Mouse (Mus musculus): ENCODE results near the gene Plgrkt. TPM values are rescaled to one million over a fixed set of nuclear protein-coding genes. Genes with fewer than 3 reads are reported as not detected.

The Plgrkt gene
- total and polyA plus RNA-seq, 2 experiments from 2014 or later = 53.5 to 55.6 TPM

GRCm38 (mm10) chr19:29323416-29324049, 43.7 kb downstream of the Plgrkt start:
- H3K27ac ChIP-seq (ENCODE audit: low read depth) = no peak overlapping the region
- no peaks in the 10 kb centered on the region for H3K9me3 ChIP-seq (replicated peaks; ENCODE audit: control insufficient read depth, low read length)
- no peak overlapping the region for H3K4me3 ChIP-seq (ENCODE audit: low read depth, low read length)
- WGBS = 74% methylated on average over 8 of the region's 8 CpGs
- H3K27me3 ChIP-seq (ENCODE audit: control insufficient read depth, insufficient read depth, low read length) = 0 out of 2 replicates have a peak, but pooled peaks cover 6% of the 10 kb centered on the region
- H3K4me2 ChIP-seq (ENCODE audit: low read depth, low read length) = no peak overlapping the region
- no peak overlapping the region for H3K9ac ChIP-seq (replicated peaks; ENCODE audit: low read depth, low read length)
- TF ChIP-seq CTCF (IDR thresholded peaks at IDR 0.05; ENCODE audit: low read depth) (no peak), EP300 (IDR thresholded peaks at IDR 0.05; ENCODE audit: low read depth) (no peak)
- DNase-seq (ENCODE audit: low spot score) (no peak), ATAC-seq (ENCODE audit: insufficient read depth, low read depth) (no peak)
- no peaks in the 10 kb centered on the region for H3K36me3 ChIP-seq (replicated peaks; ENCODE audit: control insufficient read depth, insufficient read depth, low read length)
- H3K4me1 ChIP-seq (ENCODE audit: control insufficient read depth, insufficient read depth) = no peaks in the 10 kb centered on the region

DNA sequence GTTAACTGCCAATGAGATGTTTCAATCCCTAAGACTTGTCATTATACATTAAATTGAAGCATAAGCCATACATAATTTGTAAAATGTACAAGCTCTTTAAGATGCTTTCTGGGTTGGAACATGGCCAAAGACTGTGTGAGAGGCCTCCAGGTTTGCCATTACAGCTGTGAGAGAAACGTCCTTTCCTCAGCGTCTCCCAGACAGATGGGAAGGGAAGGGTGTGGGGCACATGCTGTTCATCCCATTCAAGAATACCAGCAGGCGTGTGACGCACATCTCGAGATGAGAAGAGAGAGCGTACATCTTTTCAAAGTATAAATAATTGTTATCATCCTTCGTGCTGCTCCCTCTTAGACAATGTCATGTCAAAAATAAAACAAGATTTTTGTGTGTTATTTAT, 54.5 kb downstream of the Plgrkt start:
- H3K27ac ChIP-seq (ENCODE audit: low read depth) = no peak overlapping the region

GRCm38 (mm10) chr19:29311791-29312190, 55.4 kb downstream of the Plgrkt start:
- H3K4me1 ChIP-seq (ENCODE audit: control insufficient read depth, insufficient read depth) = no peaks in the 10 kb centered on the region
- H3K4me3 ChIP-seq (ENCODE audit: low read depth, low read length) = no peak overlapping the region
- no peak for ATAC-seq (ENCODE audit: insufficient read depth, low read depth)
- peaks cover 12% of the 10 kb centered on the region; the same call in 1 of the 2 replicates for H3K9me3 ChIP-seq (replicated peaks; ENCODE audit: control insufficient read depth, low read length)
- TF ChIP-seq EP300 (IDR thresholded peaks at IDR 0.05; ENCODE audit: low read depth) (no peak), CTCF (IDR thresholded peaks at IDR 0.05; ENCODE audit: low read depth) (no peak)
- H3K4me2 ChIP-seq (ENCODE audit: low read depth, low read length) = no peak overlapping the region
- 86% methylated on average over 8 of the region's 8 CpGs for WGBS
- no peak overlapping the region for H3K9ac ChIP-seq (replicated peaks; ENCODE audit: low read depth, low read length)
- H3K36me3 ChIP-seq (replicated peaks; ENCODE audit: control insufficient read depth, insufficient read depth, low read length) = peaks cover 42% of the 10 kb centered on the region
- DNase-seq (ENCODE audit: low spot score) = no peak
- H3K27ac ChIP-seq (ENCODE audit: low read depth) = no peak overlapping the region
- H3K27me3 ChIP-seq (ENCODE audit: control insufficient read depth, insufficient read depth, low read length) = no peaks in the 10 kb centered on the region

More for the DNA sequence above, 54.5 kb downstream of the Plgrkt start:
- H3K4me2 ChIP-seq (ENCODE audit: low read depth, low read length) = no peak overlapping the region
- ATAC-seq (ENCODE audit: insufficient read depth, low read depth) (no peak), DNase-seq (ENCODE audit: low spot score) (no peak)
- H3K9ac ChIP-seq (replicated peaks; ENCODE audit: low read depth, low read length) = no peak overlapping the region
- H3K27me3 ChIP-seq (ENCODE audit: control insufficient read depth, insufficient read depth, low read length) = no peaks in the 10 kb centered on the region
- peaks cover 42% of the 10 kb centered on the region for H3K36me3 ChIP-seq (replicated peaks; ENCODE audit: control insufficient read depth, insufficient read depth, low read length)
- H3K4me1 ChIP-seq (ENCODE audit: control insufficient read depth, insufficient read depth) = no peaks in the 10 kb centered on the region
- no peak overlapping the region for H3K4me3 ChIP-seq (ENCODE audit: low read depth, low read length)
- WGBS = 74% methylated on average over 7 of the region's 7 CpGs
- TF ChIP-seq EP300 (IDR thresholded peaks at IDR 0.05; ENCODE audit: low read depth) (no peak), CTCF (IDR thresholded peaks at IDR 0.05; ENCODE audit: low read depth) (no peak)
- H3K9me3 ChIP-seq (replicated peaks; ENCODE audit: control insufficient read depth, low read length) = peaks cover 12% of the 10 kb centered on the region; the same call in 1 of the 2 replicates

DNA sequence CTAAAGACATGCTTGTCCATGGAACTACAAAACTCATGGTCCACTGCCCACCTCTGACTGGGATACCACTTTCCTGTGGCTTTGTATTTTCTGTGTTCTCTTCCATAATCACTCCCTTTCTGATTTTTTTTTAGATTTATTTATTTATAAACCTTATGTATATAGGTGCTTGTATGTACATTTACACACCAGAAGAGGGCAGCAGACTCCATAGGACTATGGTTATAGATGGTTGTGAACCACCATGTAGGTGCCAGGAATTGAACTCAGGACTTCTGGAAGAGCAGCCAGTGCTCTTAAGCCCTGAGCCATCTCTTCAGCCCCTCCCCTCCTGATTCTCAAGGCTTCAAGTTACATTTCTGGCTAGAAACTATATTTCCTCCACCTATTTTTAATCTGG, 58.4 kb downstream of the Plgrkt start:
- ATAC-seq (ENCODE audit: insufficient read depth, low read depth) (no peak), DNase-seq (ENCODE audit: low spot score) (no peak)
- peaks cover 46% of the 10 kb centered on the region for H3K36me3 ChIP-seq (replicated peaks; ENCODE audit: control insufficient read depth, insufficient read depth, low read length)
- no peak overlapping the region for H3K4me3 ChIP-seq (ENCODE audit: low read depth, low read length)
- H3K27ac ChIP-seq (ENCODE audit: low read depth) = no peak overlapping the region
- H3K4me2 ChIP-seq (ENCODE audit: low read depth, low read length) = no peak overlapping the region
- TF ChIP-seq EP300 (IDR thresholded peaks at IDR 0.05; ENCODE audit: low read depth) = no peak
- TF ChIP-seq CTCF (IDR thresholded peaks at IDR 0.05; ENCODE audit: low read depth) = no peak
- H3K9me3 ChIP-seq (replicated peaks; ENCODE audit: control insufficient read depth, low read length) = no peaks in the 10 kb centered on the region
- no peak overlapping the region for H3K9ac ChIP-seq (replicated peaks; ENCODE audit: low read depth, low read length)
- H3K4me1 ChIP-seq (ENCODE audit: control insufficient read depth, insufficient read depth) = no peaks in the 10 kb centered on the region
- H3K27me3 ChIP-seq (ENCODE audit: control insufficient read depth, insufficient read depth, low read length) = no peaks in the 10 kb centered on the region

DNA sequence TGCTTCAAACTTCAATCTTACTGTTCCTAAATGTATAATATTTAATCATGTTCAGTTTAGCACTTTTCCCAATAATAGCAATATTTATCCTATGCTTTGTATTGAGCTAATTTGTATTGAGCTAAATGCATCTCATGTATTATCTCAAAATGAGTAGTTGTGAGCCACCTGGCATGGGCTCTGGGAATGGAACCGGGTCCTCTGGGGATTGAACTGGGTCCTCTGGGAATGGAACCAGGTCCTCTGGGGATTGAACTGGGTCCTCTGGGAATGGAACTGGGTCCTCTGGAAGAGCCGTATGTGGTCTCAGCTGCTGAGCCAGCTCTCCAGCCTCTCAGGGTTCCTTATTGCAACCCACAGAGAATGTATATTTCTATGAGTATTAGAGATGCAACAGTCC, 65.1 kb downstream of the Plgrkt start:
- no peaks in the 10 kb centered on the region for H3K9me3 ChIP-seq (replicated peaks; ENCODE audit: control insufficient read depth, low read length)
- no peak overlapping the region for H3K27ac ChIP-seq (ENCODE audit: low read depth)
- peaks cover 63% of the 10 kb centered on the region for H3K36me3 ChIP-seq (replicated peaks; ENCODE audit: control insufficient read depth, insufficient read depth, low read length)
- TF ChIP-seq CTCF (IDR thresholded peaks at IDR 0.05; ENCODE audit: low read depth) (no peak), EP300 (IDR thresholded peaks at IDR 0.05; ENCODE audit: low read depth) (no peak)
- ATAC-seq (ENCODE audit: insufficient read depth, low read depth) = no peak
- 74% methylated on average over 2 of the region's 2 CpGs for WGBS
- no peak overlapping the region for H3K9ac ChIP-seq (replicated peaks; ENCODE audit: low read depth, low read length)
- no peak for DNase-seq (ENCODE audit: low spot score)
- no peaks in the 10 kb centered on the region for H3K27me3 ChIP-seq (ENCODE audit: control insufficient read depth, insufficient read depth, low read length)
- no peak overlapping the region for H3K4me3 ChIP-seq (ENCODE audit: low read depth, low read length)
- H3K4me1 ChIP-seq (ENCODE audit: control insufficient read depth, insufficient read depth) = no peaks in the 10 kb centered on the region
- no peak overlapping the region for H3K4me2 ChIP-seq (ENCODE audit: low read depth, low read length)

DNA sequence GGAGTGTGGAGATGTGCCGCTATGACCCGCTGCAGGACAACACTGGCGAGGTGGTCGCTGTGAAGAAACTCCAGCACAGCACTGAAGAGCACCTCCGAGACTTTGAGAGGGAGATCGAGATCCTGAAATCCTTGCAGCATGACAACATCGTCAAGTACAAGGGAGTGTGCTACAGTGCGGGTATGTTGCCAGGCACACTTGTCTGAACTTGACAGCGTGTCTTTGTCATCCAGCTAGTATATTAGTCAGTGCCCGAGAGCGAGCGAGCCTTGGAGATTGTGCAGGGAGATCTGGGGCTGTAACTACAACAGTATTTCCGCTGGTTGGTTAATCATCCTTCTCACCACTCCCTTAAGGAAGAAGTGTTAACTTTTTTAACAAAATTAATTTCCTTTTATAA, 66.3 kb downstream of the Plgrkt start:
- Histone ChIP-seq H3K4me3 (ENCODE audit: low read depth, low read length) (no peak overlapping the region), H3K27me3 (ENCODE audit: control insufficient read depth, insufficient read depth, low read length) (no peaks in the 10 kb centered on the region), H3K27ac (ENCODE audit: low read depth) (no peak overlapping the region), H3K9me3 (replicated peaks; ENCODE audit: control insufficient read depth, low read length) (no peaks in the 10 kb centered on the region), H3K36me3 (replicated peaks; ENCODE audit: control insufficient read depth, insufficient read depth, low read length) (peaks cover 69% of the 10 kb centered on the region), H3K9ac (replicated peaks; ENCODE audit: low read depth, low read length) (no peak overlapping the region), H3K4me2 (ENCODE audit: low read depth, low read length) (no peak overlapping the region), H3K4me1 (ENCODE audit: control insufficient read depth, insufficient read depth) (no peaks in the 10 kb centered on the region)
- DNase-seq (ENCODE audit: low spot score) (no peak), ATAC-seq (ENCODE audit: insufficient read depth, low read depth) (no peak)
- TF ChIP-seq CTCF (IDR thresholded peaks at IDR 0.05; ENCODE audit: low read depth) (no peak), EP300 (IDR thresholded peaks at IDR 0.05; ENCODE audit: low read depth) (no peak)
- 87% methylated on average over 13 of the region's 13 CpGs for WGBS

Other genes starting within 250 kb of the Plgrkt start
- gene Jak2, start 115.6 kb downstream of the Plgrkt start, total RNA-seq (2014; rRNA removed; ENCODE audit: low replicate concordance) = 11.5 and 11.6 TPM in 2 replicates
- gene Jak2, start 115.6 kb downstream of the Plgrkt start, polyA plus RNA-seq (2015; fragmentation: Nextera tagmentation; extraction: Ambion mirVana) = 4.4 and 5.2 TPM in 2 replicates
- gene Insl6, start 42.0 kb downstream of the Plgrkt start, total RNA-seq (2014; rRNA removed; ENCODE audit: low replicate concordance) = 3.0 and 5.6 TPM in 2 replicates
- 3.0 and 3.3 TPM in 2 replicates for gene Insl6, start 42.0 kb downstream of the Plgrkt start, polyA plus RNA-seq (2015; fragmentation: Nextera tagmentation; extraction: Ambion mirVana)
- gene Rln1, start 32.7 kb downstream of the Plgrkt start, total RNA-seq (2014; rRNA removed; ENCODE audit: low replicate concordance) = 1.1 TPM in 1 of 2 replicates, not detected in the other
- 0.31 TPM in 1 of 2 replicates, not detected in the other for gene Rln1, start 32.7 kb downstream of the Plgrkt start, polyA plus RNA-seq (2015; fragmentation: Nextera tagmentation; extraction: Ambion mirVana)
- 0.04 and 1.8 TPM in 2 replicates for gene Cd274, start 65 bp upstream of the Plgrkt start, total RNA-seq (2014; rRNA removed; ENCODE audit: low replicate concordance)
- gene Cd274, start 65 bp upstream of the Plgrkt start, polyA plus RNA-seq (2015; fragmentation: Nextera tagmentation; extraction: Ambion mirVana) = 0.23 and 0.44 TPM in 2 replicates
- not detected in 2 replicates for gene Pdcd1lg2, start 43.5 kb upstream of the Plgrkt start, total RNA-seq (2014; rRNA removed; ENCODE audit: low replicate concordance)
- gene Pdcd1lg2, start 43.5 kb upstream of the Plgrkt start, polyA plus RNA-seq (2015; fragmentation: Nextera tagmentation; extraction: Ambion mirVana) = 0.18 TPM in 1 of 2 replicates, not detected in the other
- 24.5 and 29.9 TPM in 2 replicates for gene Ric1, start 154.9 kb upstream of the Plgrkt start, total RNA-seq (2014; rRNA removed; ENCODE audit: low replicate concordance)
- 6.0 TPM in 2 replicates for gene Ric1, start 154.9 kb upstream of the Plgrkt start, polyA plus RNA-seq (2015; fragmentation: Nextera tagmentation; extraction: Ambion mirVana)

Measured in heart, postnatal 0 days (tissue).